Mouse (Mus musculus) MEL (cell line): ENCODE measurements at regions not wholly inside any gene's neighbourhood (a gene's known extent, or its start where the extent isn't known, plus 50 kb on each side); places are given as distances from the start of the nearest gene placed in this dataset.

Experiments
- DNase-seq: peaks from one replicate; pipeline ENCODE4 v3.0.0; 2011; ENCODE audit warnings: low read depth, low spot score
- H3K27ac ChIP-seq: 2 replicates; pipeline ENCODE4 v1.5.1; 2012; ENCODE audit warnings: low read depth, mild to moderate bottlenecking, control low read depth, low read length, moderate library complexity; ENCODE audit not compliant: control insufficient read depth
- H3K27me3 ChIP-seq, 2 experiments: fragments of 150-350 bp in 1 of 2; sonication (generic) in 1 of 2; 2 replicates each; pipeline ENCODE4 v1.6.1; 2012; ENCODE audit warnings: low read length in 2 of 2, mild to moderate bottlenecking in 2 of 2, improper control_type of control experiment in 1 of 2, moderate library complexity in 1 of 2; ENCODE audit not compliant: insufficient read depth in 2 of 2, control insufficient read depth in 1 of 2
- H3K36me3 ChIP-seq, 2 experiments: 2 replicates each; pipeline ENCODE4 v1.6.1; 2012 to 2014; ENCODE audit warnings: low read length in 2 of 2, improper control_type of control experiment in 1 of 2, inconsistent platforms in 1 of 2, mild to moderate bottlenecking in 1 of 2; ENCODE audit not compliant: insufficient read depth in 2 of 2, control insufficient read depth in 1 of 2
- H3K4me1 ChIP-seq, 2 experiments: fragments of 150-350 bp in 1 of 2; sonication (generic) in 1 of 2; 2 replicates each; pipeline ENCODE4 v1.6.1; 2012; ENCODE audit warnings: low read length in 2 of 2, improper control_type of control experiment in 1 of 2, mild to moderate bottlenecking in 1 of 2; ENCODE audit not compliant: insufficient read depth in 2 of 2, control insufficient read depth in 1 of 2
- H3K4me3 ChIP-seq, 2 experiments: fragments of 150-350 bp in 1 of 2; sonication (generic) in 1 of 2; 2 replicates each; pipeline ENCODE4 v1.5.1; 2012; ENCODE audit warnings: low read depth in 2 of 2, low read length in 2 of 2, mild to moderate bottlenecking in 2 of 2, moderate library complexity in 2 of 2, control low read depth in 1 of 2, improper control_type of control experiment in 1 of 2; ENCODE audit not compliant: control insufficient read depth in 1 of 2, insufficient read depth in 1 of 2
- H3K79me2 ChIP-seq: 2 replicates; pipeline ENCODE4 v1.6.1; 2012; ENCODE audit warnings: mild to moderate bottlenecking, low read length, moderate library complexity; ENCODE audit not compliant: control insufficient read depth, poor library complexity, insufficient read depth
- H3K9ac ChIP-seq: 2 replicates; pipeline ENCODE4 v1.6.1; 2012; ENCODE audit warnings: low read depth, mild to moderate bottlenecking, control low read depth, low read length, moderate library complexity; ENCODE audit not compliant: control insufficient read depth, poor library complexity, severe bottlenecking
- H3K9me3 ChIP-seq: fragments of 150-350 bp; sonication (generic); replicated peaks from 2 replicates; pipeline ENCODE4 v1.6.1; 2012; ENCODE audit warnings: mild to moderate bottlenecking, low read length, improper control_type of control experiment, moderate library complexity; ENCODE audit not compliant: insufficient read depth
- BHLHE40 ChIP-seq: IDR thresholded peaks from 2 replicates; pipeline ENCODE4 v1.6.1; 2012; ENCODE audit warnings: low read depth, mild to moderate bottlenecking, inconsistent platforms, low read length, improper control_type of control experiment, borderline replicate concordance
- CHD1 ChIP-seq: IDR thresholded peaks from 2 replicates; pipeline ENCODE4 v1.6.1; 2012; ENCODE audit warnings: low read depth, mild to moderate bottlenecking, inconsistent platforms, low read length, improper control_type of control experiment
- CHD2 ChIP-seq: IDR thresholded peaks from 2 replicates; pipeline ENCODE4 v1.6.1; 2011; ENCODE audit warnings: low read length, improper control_type of control experiment
- E2F4 ChIP-seq: IDR thresholded peaks from 2 replicates; pipeline ENCODE4 v1.6.1; 2011; ENCODE audit warnings: low read depth, low read length, improper control_type of control experiment, borderline replicate concordance
- ELF1 ChIP-seq: IDR thresholded peaks from 2 replicates; pipeline ENCODE4 v1.6.1; 2014; ENCODE audit warnings: low read depth, mild to moderate bottlenecking, inconsistent platforms, low read length, improper control_type of control experiment, moderate library complexity
- EP300 ChIP-seq, 2 experiments: IDR thresholded peaks; 2 replicates each; pipeline ENCODE4 v1.6.1; 2011; ENCODE audit warnings: improper control_type of control experiment in 2 of 2, low read length in 2 of 2, low read depth in 1 of 2, mild to moderate bottlenecking in 1 of 2
- ETS1 ChIP-seq: IDR thresholded peaks from 2 replicates; pipeline ENCODE4 v1.6.1; 2012; ENCODE audit warnings: low read depth, mild to moderate bottlenecking, inconsistent platforms, low read length, improper control_type of control experiment, moderate library complexity
- HCFC1 ChIP-seq: IDR thresholded peaks from 2 replicates; pipeline ENCODE4 v1.6.1; 2012; ENCODE audit warnings: low read depth, mild to moderate bottlenecking, inconsistent platforms, low read length, improper control_type of control experiment, moderate library complexity
- JUND ChIP-seq: IDR thresholded peaks from 2 replicates; pipeline ENCODE4 v1.6.1; 2011; ENCODE audit warnings: low read depth, mild to moderate bottlenecking, improper control_type of control experiment, low read length
- MAFK ChIP-seq: IDR thresholded peaks from 2 replicates; pipeline ENCODE4 v1.6.1; 2011; ENCODE audit warnings: low read depth, mild to moderate bottlenecking, low read length, improper control_type of control experiment, borderline replicate concordance
- MAX ChIP-seq: IDR thresholded peaks from 2 replicates; pipeline ENCODE4 v1.6.1; 2011; ENCODE audit warnings: low read length, improper control_type of control experiment
- MYB ChIP-seq: IDR thresholded peaks from 2 replicates; pipeline ENCODE4 v1.6.1; 2011; ENCODE audit warnings: mild to moderate bottlenecking, low read depth, low read length, improper control_type of control experiment
- MYC ChIP-seq: IDR thresholded peaks from 2 replicates; pipeline ENCODE4 v1.6.1; 2011; ENCODE audit warnings: low read depth, mild to moderate bottlenecking, low read length, improper control_type of control experiment, moderate library complexity
- NRF1 ChIP-seq: IDR thresholded peaks from 2 replicates; pipeline ENCODE4 v1.6.1; 2014; ENCODE audit warnings: low read depth, mild to moderate bottlenecking, inconsistent platforms, low read length, improper control_type of control experiment, moderate library complexity; ENCODE audit not compliant: poor library complexity, insufficient read depth, severe bottlenecking
- POLR2A ChIP-seq, 2 experiments: IDR thresholded peaks; 2 replicates each; pipeline ENCODE4 v1.6.1; 2011 to 2012; ENCODE audit warnings: low read length in 2 of 2, mild to moderate bottlenecking in 2 of 2, control low read depth in 1 of 2, improper control_type of control experiment in 1 of 2, low read depth in 1 of 2, moderate library complexity in 1 of 2; ENCODE audit not compliant: control insufficient read depth in 1 of 2, insufficient read depth in 1 of 2, poor library complexity in 1 of 2
- POLR2AphosphoS2 ChIP-seq: IDR thresholded peaks from 2 replicates; pipeline ENCODE4 v1.6.1; 2011; ENCODE audit warnings: low read length, improper control_type of control experiment
- POLR2AphosphoS5 ChIP-seq: IDR thresholded peaks from 2 replicates; pipeline ENCODE4 v1.6.1; 2012; ENCODE audit warnings: low read depth, borderline replicate concordance, mild to moderate bottlenecking, inconsistent platforms, low read length, moderate library complexity, mixed read lengths
- RAD21 ChIP-seq: IDR thresholded peaks from 2 replicates; pipeline ENCODE4 v1.6.1; 2011; ENCODE audit warnings: mild to moderate bottlenecking, low read depth, low read length, improper control_type of control experiment
- TAL1 ChIP-seq: IDR thresholded peaks from 2 replicates; pipeline ENCODE4 v1.6.1; 2012; ENCODE audit warnings: mild to moderate bottlenecking, inconsistent platforms, low read length, moderate library complexity, mixed read lengths
- TBP ChIP-seq: IDR thresholded peaks from 2 replicates; pipeline ENCODE4 v1.8.0; 2011; ENCODE audit warnings: low read depth, low read length, improper control_type of control experiment
- TCF12 ChIP-seq: IDR thresholded peaks from 2 replicates; pipeline ENCODE4 v1.6.1; 2014; ENCODE audit warnings: low read depth, mild to moderate bottlenecking, inconsistent platforms, low read length, improper control_type of control experiment, moderate library complexity
- UBTF ChIP-seq: IDR thresholded peaks from 2 replicates; pipeline ENCODE4 v1.6.1; 2012; ENCODE audit warnings: low read depth, mild to moderate bottlenecking, inconsistent platforms, low read length, improper control_type of control experiment, moderate library complexity, borderline replicate concordance; ENCODE audit not compliant: insufficient read depth
- USF1 ChIP-seq: IDR thresholded peaks from 2 replicates; pipeline ENCODE4 v1.6.1; 2014; ENCODE audit warnings: low read depth, mild to moderate bottlenecking, inconsistent platforms, low read length, improper control_type of control experiment, moderate library complexity
- USF2 ChIP-seq, 2 experiments: IDR thresholded peaks; 2 replicates each; pipeline ENCODE4 v1.6.1; 2011 to 2012; ENCODE audit warnings: improper control_type of control experiment in 2 of 2, low read length in 2 of 2, borderline replicate concordance in 1 of 2, inconsistent platforms in 1 of 2, low read depth in 1 of 2, mild to moderate bottlenecking in 1 of 2; ENCODE audit not compliant: insufficient read depth in 1 of 2
- ZKSCAN1 ChIP-seq: IDR thresholded peaks from 2 replicates; pipeline ENCODE4 v1.6.1; 2012; ENCODE audit warnings: low read depth, mild to moderate bottlenecking, inconsistent platforms, low read length, improper control_type of control experiment, moderate library complexity
- ZMIZ1 ChIP-seq: IDR thresholded peaks from 2 replicates; pipeline ENCODE4 v1.6.1; 2012; ENCODE audit warnings: low read depth, mild to moderate bottlenecking, inconsistent platforms, low read length, improper control_type of control experiment, moderate library complexity
- ZNF384 ChIP-seq: IDR thresholded peaks from 2 replicates; pipeline ENCODE4 v1.6.1; 2012; ENCODE audit warnings: low read depth, mild to moderate bottlenecking, inconsistent platforms, low read length, improper control_type of control experiment

- Histone ChIP-seq H3K79me2 (no peaks in the 10 kb centered on the region), H3K9me3 (no peaks in the 10 kb centered on the region), H3K27ac (no peak overlapping the region), H3K9ac (no peak overlapping the region), H3K27me3 (no peaks in the 10 kb centered on the region), H3K36me3 (no peaks in the 10 kb centered on the region), H3K4me3 (no peak overlapping the region), H3K4me1 (no peaks in the 10 kb centered on the region)
- TF ChIP-seq UBTF (no peak), POLR2AphosphoS2 (no peak), RAD21 (no peak), CHD1 (no peak), TAL1 (no peak), ELF1 (no peak), MYC (no peak), MAFK (no peak), MAX (no peak), POLR2A (IDR thresholded peaks at IDR 0.05; ENCODE audit: control insufficient read depth in 1 of 2, insufficient read depth in 1 of 2, low read depth in 1 of 2, low read length in 2 of 2, poor library complexity in 1 of 2) (no peak), USF1 (no peak), TBP (no peak), ZKSCAN1 (no peak), EP300 (IDR thresholded peaks at IDR 0.05; ENCODE audit: low read depth in 1 of 2, low read length in 2 of 2) (no peak), E2F4 (no peak), JUND (no peak), POLR2AphosphoS5 (no peak)
- DNase-seq: no peak
These were observed 239.9 kb upstream of the Spag17 start for GRCm38 (mm10) chr3:99645318-99645717.

- Histone ChIP-seq H3K27me3 (no peaks in the 10 kb centered on the region), H3K27ac (no peak overlapping the region), H3K9me3 (no peaks in the 10 kb centered on the region), H3K4me1 (no peaks in the 10 kb centered on the region), H3K79me2 (no peaks in the 10 kb centered on the region), H3K9ac (no peak overlapping the region), H3K4me3 (no peak overlapping the region), H3K36me3 (no peaks in the 10 kb centered on the region)
- TF ChIP-seq E2F4 (no peak), USF1 (no peak)
- no peak for DNase-seq
These were observed 227.6 kb upstream of the Spag17 start for GRCm38 (mm10) chr3:99657617-99658016.

GRCm38 (mm10) chr3:99663783-99664182, 221.4 kb upstream of the Spag17 start:
- Histone ChIP-seq H3K4me1 (no peaks in the 10 kb centered on the region), H3K36me3 (no peaks in the 10 kb centered on the region), H3K9me3 (no peaks in the 10 kb centered on the region), H3K27ac (no peak overlapping the region), H3K9ac (no peak overlapping the region), H3K27me3 (no peaks in the 10 kb centered on the region; a peak in 1 of 4 replicates), H3K79me2 (no peaks in the 10 kb centered on the region), H3K4me3 (no peak overlapping the region)
- DNase-seq: no peak
- no peak for TF ChIP-seq ELF1
- no peak for TF ChIP-seq ZNF384
- no peak for TF ChIP-seq ETS1
- TF ChIP-seq HCFC1: no peak
- no peak for TF ChIP-seq TBP
- TF ChIP-seq BHLHE40: no peak
- no peak for TF ChIP-seq NRF1
- TF ChIP-seq USF2 (IDR thresholded peaks at IDR 0.05; ENCODE audit: borderline replicate concordance in 1 of 2, insufficient read depth in 1 of 2, low read depth in 1 of 2, low read length in 2 of 2): no peak
- TF ChIP-seq UBTF: no peak
- no peak for TF ChIP-seq ZMIZ1
- no peak for TF ChIP-seq MYB
- TF ChIP-seq E2F4: no peak
- TF ChIP-seq TCF12: no peak
- no peak for TF ChIP-seq POLR2AphosphoS2
- no peak for TF ChIP-seq EP300 (IDR thresholded peaks at IDR 0.05; ENCODE audit: low read depth in 1 of 2, low read length in 2 of 2)
- TF ChIP-seq CHD2: no peak
